Mouse (Mus musculus) liver, adult 2 months (tissue): Measurements from ENCODE around the gene Mtcl1.

Source experiments
- CTCF ChIP-seq: fragments of 200-500 bp; IDR thresholded peaks from 2 replicates; pipeline ENCODE4 v1.5.1; 2011; ENCODE audit warnings: low read depth, low read length, control low read depth
- POLR2A ChIP-seq: fragments of 200-500 bp; IDR thresholded peaks from 2 replicates; pipeline ENCODE4 v1.6.1; 2011; ENCODE audit warnings: low read length, control low read depth; ENCODE audit not compliant: insufficient read depth; ENCODE audit errors: extremely low read depth

GRCm38 (mm10) chr17:66457278-66457677, 7.7 kb upstream of the Mtcl1 start:
- TF ChIP-seq CTCF (no peak), POLR2A (no peak)
